Mouse (Mus musculus) induced T-regulatory cell, adult 2 months (primary cell): ENCODE data around the gene Sema3e.

Experiments used
- DNase-seq: peaks from one replicate; pipeline ENCODE4 v3.0.0-alpha.2; 2012; ENCODE audit warnings: low read depth

Sema3e gene

DNA sequence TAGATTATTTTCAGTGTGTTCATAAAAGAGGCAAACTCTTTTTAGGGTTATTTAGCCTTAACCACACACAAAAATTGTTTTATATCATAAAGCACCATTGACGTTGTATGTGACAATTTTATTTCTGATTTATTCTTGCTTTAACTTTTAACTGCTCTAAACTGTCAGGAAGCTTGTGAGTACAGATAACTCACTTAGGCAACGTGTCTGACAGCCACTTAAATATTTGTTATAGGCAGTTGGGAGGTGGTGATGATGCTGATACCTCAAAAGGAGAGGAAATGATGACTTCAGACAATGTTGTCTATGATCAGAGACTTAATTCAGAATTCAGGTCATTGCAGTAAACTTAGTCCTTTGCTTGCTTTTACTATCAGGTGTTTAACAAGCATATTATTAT, 181.7 kb downstream of the Sema3e start:
- DNase-seq = no peak

DNA sequence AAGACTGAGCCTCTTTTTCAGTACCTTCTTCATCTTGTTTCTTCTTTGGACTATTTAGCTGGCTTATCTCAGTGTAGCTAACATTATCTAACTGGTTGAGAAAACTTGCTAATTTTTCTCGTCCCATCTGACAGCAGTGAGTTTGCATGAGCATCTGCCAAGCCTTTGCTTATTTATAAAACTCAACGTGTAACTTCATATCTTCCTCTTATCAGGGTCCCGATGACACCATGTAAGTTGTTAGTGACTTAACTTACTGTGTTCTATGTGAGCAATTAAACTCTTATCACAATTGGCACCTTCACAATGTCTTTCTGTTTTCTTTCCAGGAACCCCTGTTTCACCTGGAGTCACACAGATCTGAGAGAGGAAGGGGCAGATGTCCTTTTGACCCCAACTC, 184.9 kb downstream of the Sema3e start:
- DNase-seq = no peak

DNA sequence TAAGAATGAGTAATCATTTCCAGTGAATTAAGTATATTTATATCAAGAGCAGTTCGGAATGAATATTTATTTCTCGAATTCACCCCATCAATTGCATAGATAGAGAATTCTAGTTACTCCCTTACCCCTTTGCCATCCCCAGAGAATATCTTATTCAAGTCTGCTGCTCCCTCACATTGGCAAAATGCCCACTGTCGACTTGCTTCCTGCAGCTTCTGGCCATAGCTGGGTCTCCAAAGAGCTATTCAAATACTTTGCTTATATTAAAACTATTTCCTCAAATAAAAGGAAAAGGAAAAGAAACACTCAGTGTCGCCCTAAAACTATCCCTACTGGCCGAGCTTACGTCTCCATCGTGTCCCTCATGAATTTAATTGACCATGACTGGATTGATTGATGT, 191.1 kb downstream of the Sema3e start:
- DNase-seq = no peak

DNA sequence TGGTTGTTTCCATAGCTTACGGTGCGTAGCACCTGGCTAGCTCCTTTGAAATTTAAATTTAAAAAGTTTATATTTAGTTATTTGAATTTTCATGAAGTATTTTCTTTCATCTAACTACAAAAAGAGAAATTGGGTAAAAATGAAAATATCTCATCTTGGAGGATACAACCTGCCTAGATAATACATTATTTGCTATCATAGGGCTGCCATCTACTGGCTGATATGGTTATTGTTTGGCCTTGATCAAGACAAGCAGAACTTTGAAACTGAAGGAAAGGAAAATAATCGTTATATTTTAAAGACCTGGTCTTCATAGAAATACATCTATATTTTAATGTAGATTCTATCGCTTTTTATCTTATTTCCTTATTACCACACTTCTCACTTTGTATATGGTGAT, 193.6 kb downstream of the Sema3e start:
- DNase-seq = no peak

DNA sequence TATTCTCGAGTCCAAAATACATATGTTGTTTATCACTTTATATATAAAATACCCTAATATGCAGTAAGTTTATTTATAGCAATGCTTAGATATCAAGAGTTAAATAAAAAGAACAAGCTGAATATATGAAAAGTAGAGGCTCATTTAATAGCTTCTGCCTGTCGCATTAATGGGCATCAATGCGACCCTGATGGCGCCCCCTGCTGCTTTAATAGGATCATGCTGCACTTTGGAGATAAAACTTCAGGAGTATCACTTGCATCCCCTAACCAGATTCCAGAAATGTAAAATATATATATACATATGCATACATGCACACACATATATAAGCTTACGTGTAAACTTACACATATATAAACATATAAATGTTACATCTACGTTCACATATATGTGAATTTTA, 199.4 kb downstream of the Sema3e start:
- no peak for DNase-seq

DNA sequence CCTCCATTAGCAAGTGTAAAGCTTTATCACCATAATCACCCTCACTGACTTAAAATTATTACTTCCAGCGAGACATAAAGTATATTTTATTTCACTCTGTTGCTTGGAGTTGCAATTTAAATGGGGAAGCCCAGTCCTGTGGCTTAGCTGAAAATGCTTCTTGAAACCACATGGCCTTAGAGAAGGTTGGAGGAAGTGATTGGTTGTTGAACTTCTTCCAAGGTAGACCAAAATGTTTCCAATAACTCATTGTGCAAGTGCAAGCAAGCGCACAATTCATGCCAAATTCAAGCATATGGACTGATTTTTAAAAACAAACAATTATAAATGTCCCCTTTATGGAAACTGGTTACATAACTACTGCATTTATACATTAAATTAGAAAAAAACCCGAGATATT, 206.0 kb downstream of the Sema3e start:
- no peak for DNase-seq

DNA sequence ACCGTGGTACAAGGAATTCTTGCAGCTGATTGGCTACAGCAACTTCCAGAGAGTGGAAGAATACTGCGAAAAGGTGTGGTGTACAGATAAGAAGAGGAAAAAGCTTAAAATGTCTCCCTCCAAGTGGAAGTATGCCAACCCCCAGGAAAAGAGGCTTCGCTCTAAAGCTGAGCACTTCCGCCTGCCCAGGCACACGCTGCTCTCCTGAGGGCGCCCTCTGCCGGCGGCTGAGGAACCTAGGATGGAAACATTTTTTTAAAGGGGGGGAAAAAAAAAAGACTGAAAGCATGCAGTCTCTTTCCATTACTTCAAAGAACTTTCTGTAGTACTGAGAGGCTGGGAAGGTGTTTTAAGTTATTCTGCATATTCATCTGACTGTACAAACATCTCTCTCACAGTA, 227.5 kb downstream of the Sema3e start:
- peak; percentile 3 for DNase-seq

DNA sequence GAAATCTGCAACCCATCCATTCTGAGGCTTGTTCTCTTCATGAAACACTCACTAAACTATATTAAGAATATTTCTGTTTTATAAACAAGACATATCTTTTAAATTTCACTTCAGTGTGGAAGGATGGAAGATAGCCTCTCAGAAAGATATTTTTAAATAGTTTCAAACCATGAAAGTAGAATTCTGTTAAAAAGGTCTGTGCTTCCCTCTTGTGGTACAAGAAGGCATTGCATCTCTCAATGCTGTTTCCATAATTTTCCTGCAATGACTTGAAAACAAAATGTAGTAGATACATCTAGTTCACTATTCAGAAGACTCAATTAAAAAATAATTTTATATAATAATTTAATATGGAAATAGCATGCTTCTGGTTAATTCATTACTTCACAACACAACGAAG, 228.3 kb downstream of the Sema3e start:
- DNase-seq = peak; percentile 6

DNA sequence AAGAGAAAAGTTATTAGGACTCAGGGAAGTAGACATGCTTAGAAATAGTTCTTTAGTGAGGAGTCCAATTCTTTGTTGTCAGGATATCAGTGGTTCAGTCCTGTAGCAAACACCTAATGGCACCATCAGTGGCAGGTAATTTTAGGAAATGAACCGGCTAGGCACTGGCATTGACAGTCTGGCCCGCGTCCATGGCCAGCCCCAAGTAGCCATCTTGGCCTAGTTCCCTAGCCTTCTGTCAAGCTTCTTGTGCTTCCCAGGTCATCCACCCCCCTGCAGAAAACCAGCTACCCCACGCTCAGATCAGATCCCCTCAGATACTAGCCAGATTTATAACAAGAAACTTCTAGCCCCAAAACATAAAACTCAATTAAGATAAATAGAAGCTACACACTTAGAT, 235.1 kb downstream of the Sema3e start:
- no peak for DNase-seq

DNA sequence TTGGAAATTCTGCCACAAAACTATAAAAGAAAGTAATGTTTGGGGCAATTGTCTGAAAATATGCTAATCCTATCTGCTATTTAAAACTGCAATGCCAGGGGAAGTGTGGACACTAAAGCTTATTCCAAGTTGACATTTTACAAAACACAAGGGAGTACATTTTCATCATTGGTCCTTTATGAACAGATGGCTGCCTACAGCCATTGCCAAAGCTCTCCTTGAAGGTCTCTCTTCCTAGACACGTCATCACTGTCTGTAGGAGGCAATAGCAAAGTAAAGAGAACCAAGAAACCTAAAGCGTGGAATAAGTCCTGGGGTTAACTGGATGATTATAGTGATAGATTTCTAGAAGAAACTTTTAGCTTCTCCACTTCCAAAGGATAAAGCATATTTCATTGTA, 242.3 kb downstream of the Sema3e start:
- no peak for DNase-seq
